Mouse (Mus musculus) frontal cortex, postnatal 25 days (tissue): ENCODE measurements around the gene Myo15.
"Not testable (repeated sequence)": the region's sequence is repeated elsewhere in the genome, so short reads cannot be mapped to it uniquely, and the experiment has no call there.

Experiments
- DNase-seq, 2 experiments: peaks; one replicate each; pipeline ENCODE4 v3.0.0; 2022; ENCODE audit warnings: low spot score in 2 of 2

Gene Myo15

GRCm38 (mm10) chr11:60548112-60548511 lies 79.0 kb downstream of the Myo15 start:
- no peak for DNase-seq

GRCm38 (mm10) chr11:60553091-60553490 lies 84.0 kb downstream of the Myo15 start:
- DNase-seq: no peak

GRCm38 (mm10) chr11:60557675-60558074 lies 88.5 kb downstream of the Myo15 start:
- no peak for DNase-seq

GRCm38 (mm10) chr11:60559342-60559741 lies 90.2 kb downstream of the Myo15 start:
- DNase-seq: peak; percentile 51 to 59

GRCm38 (mm10) chr11:60574006-60574405 lies 104.9 kb downstream of the Myo15 start:
- DNase-seq: not testable (repeated sequence)
